Mouse (Mus musculus) c-Kit-positive CD71-negative TER-119-negative erythroid progenitor cells, embryonic 14.5 days (primary cell): ENCODE results near the gene Psme3.
"Not testable (repeated sequence)": the region's sequence is repeated elsewhere in the genome, so short reads cannot be mapped to it uniquely, and the experiment has no call there.

ENCODE experiments used
- DNase-seq: peaks from one replicate; pipeline ENCODE4 v3.0.0-alpha.2; 2013; ENCODE audit warnings: low read depth

Gene Psme3

GRCm38 (mm10) chr11:101312150-101312549 lies 3.9 kb upstream of the Psme3 start:
- DNase-seq = no peak

GRCm38 (mm10) chr11:101314567-101314966 lies 1.4 kb upstream of the Psme3 start:
- DNase-seq = no peak

- DNase-seq = no peak
Measured at GRCm38 (mm10) chr11:101315082-101315650, 847 bp upstream of the Psme3 start.

GRCm38 (mm10) chr11:101316501-101316917 lies 496 bp downstream of the Psme3 start:
- peak; percentile 45 for DNase-seq

GRCm38 (mm10) chr11:101323609-101324008 lies 7.6 kb downstream of the Psme3 start:
- DNase-seq = no peak

- DNase-seq = no peak
Measured at GRCm38 (mm10) chr11:101324763-101325162, 8.8 kb downstream of the Psme3 start, which contains the start of gene Aoc2. Aoc2 (plus strand) TSS chr11:101325063.

- DNase-seq = not testable (repeated sequence)
Measured at GRCm38 (mm10) chr11:101325201-101325600, 9.2 kb downstream of the Psme3 start.

- no peak for DNase-seq
Measured at GRCm38 (mm10) chr11:101326147-101326546, 10.1 kb downstream of the Psme3 start.

- DNase-seq = no peak
Measured at GRCm38 (mm10) chr11:101327311-101327710, 11.3 kb downstream of the Psme3 start.

GRCm38 (mm10) chr11:101328941-101329635 lies 13.1 kb downstream of the Psme3 start:
- DNase-seq = no peak

GRCm38 (mm10) chr11:101330371-101330924 lies 14.4 kb downstream of the Psme3 start, which contains the start of gene Aoc3:
Aoc3 (plus strand) TSS chr11:101330605.
- DNase-seq = no peak

- DNase-seq = not testable (repeated sequence)
Measured at GRCm38 (mm10) chr11:101330961-101331360, 14.9 kb downstream of the Psme3 start.

- no peak for DNase-seq
Measured at GRCm38 (mm10) chr11:101332537-101332936, 16.5 kb downstream of the Psme3 start.

- DNase-seq = no peak
Measured at GRCm38 (mm10) chr11:101334023-101334422, 18.0 kb downstream of the Psme3 start.

GRCm38 (mm10) chr11:101334516-101334915 lies 18.5 kb downstream of the Psme3 start:
- DNase-seq = no peak

- DNase-seq = no peak
Measured at GRCm38 (mm10) chr11:101335685-101336084, 19.7 kb downstream of the Psme3 start.

- DNase-seq = peak; percentile 57
Measured at GRCm38 (mm10) chr11:101338123-101338760, 22.2 kb downstream of the Psme3 start.

GRCm38 (mm10) chr11:101347083-101347775 lies 31.2 kb downstream of the Psme3 start:
- DNase-seq = no peak

- DNase-seq = no peak
Measured at GRCm38 (mm10) chr11:101348774-101349173, 32.8 kb downstream of the Psme3 start.

GRCm38 (mm10) chr11:101349216-101349615 lies 33.2 kb downstream of the Psme3 start:
- no peak for DNase-seq

- no peak for DNase-seq
Measured at GRCm38 (mm10) chr11:101351100-101351720, 35.2 kb downstream of the Psme3 start.

- no peak for DNase-seq
Measured at GRCm38 (mm10) chr11:101351721-101352111, 35.7 kb downstream of the Psme3 start.
